Mouse (Mus musculus) stomach, postnatal 0 days (tissue): ENCODE data around the gene A830018L16Rik.

Experiments used
- CTCF ChIP-seq: IDR thresholded peaks from 2 replicates; pipeline ENCODE4 v1.5.1; 2016; ENCODE audit warnings: antibody characterized with exemption, low read depth, mild to moderate bottlenecking, moderate library complexity
- EP300 ChIP-seq: optimal IDR thresholded peaks from 2 replicates; pipeline ENCODE3; 2016; ENCODE audit warnings: antibody characterized with exemption

DNA sequence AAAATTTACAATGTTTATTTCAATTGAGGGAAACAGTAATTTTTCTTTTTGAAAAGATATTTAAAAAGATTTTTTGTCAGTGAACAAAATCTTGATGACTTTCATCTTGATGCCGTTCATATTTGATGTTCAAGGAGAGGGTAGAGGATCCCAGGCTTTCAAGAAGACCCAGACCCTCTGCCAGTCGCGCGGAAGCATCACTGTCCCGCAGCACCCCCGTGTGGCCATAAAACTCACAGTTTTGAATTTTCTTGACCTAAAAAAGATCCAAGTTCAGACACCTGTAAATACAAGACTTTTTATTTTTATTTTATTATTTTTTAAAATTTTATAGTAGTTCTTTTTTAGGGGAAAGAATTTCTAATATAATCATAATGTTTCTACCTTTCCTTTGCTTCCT, 151.4 kb downstream of the A830018L16Rik start:
- TF ChIP-seq CTCF (peak; percentile 70), EP300 (no peak)
